Mouse (Mus musculus): ENCODE results near the gene Iapp. TPM values are rescaled to one million over a fixed set of nuclear protein-coding genes. Genes with fewer than 3 reads are reported as not detected.

Gene Iapp
- 1.3 and 1.8 TPM in 2 replicates for polyA plus RNA-seq (2012; rRNA removed)

DNA sequence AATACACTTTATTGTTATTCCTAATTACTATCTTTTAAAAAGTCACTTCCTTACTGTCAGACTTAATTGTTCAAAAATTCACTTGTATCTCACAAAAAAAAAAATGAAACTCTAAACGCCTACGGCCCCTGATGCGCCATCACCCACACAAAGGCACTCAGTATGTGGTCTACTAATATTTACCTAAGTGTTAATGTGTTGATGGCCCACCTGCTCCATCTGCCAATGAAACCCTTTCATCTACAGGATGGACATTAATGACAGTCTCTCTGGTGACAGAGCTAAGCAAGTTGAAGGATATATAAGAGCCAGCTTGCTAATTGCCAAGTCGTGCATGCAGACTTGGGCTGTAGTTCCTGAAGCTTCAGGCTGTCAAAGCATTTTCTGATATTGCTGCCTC, at the start of gene Iapp:
Gene Iapp, plus strand, starts transcription at position 326 of the 400 bp plus-strand sequence.

GRCm38 (mm10) chr6:142322881-142323280, 24.7 kb downstream of the Iapp start, which contains the start of gene Slco1a5:
TSS of gene Slco1a5 (minus strand) at chr6:142322981.

DNA sequence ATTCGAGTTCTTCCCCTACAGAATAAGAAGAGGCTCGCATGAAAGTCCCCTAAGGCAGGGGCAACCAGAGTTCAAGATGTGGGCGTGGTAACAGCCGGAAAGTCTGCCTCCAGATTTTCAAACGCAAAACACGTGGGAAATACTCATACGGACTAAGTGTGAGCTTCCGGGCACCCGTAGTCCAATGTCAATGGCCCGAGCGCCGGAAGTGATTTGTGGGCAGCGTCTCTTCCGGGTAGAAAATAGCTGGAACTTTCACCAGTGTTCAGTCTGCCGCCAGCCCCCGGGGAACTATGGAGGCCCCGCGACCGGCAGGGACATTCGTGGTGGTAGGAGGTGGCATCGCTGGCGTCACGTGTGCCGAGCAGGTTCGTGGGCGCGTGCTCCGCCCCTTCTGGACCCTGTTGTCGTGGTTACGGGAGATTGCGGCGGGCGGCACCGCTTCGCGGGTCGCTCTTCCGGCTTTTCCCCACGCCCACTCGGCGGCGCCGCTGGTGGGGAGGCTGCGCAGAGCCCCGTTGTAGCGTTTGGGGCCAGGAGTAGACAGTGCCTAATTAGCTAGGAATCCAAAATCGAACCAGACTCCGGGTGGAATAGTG, 47.3 kb downstream of the Iapp start, which contains the start of gene Pyroxd1:
Gene Pyroxd1, plus strand, starts transcription at position 215 of the 599 bp plus-strand sequence.

Other genes with a start within 250 kb of the Iapp start
- not detected in 2 replicates for gene Slco1a6, start 89.9 kb upstream of the Iapp start, polyA plus RNA-seq (2012; rRNA removed)
- not detected in 2 replicates for gene Slco1a5, start 24.6 kb downstream of the Iapp start, polyA plus RNA-seq (2012; rRNA removed)
- gene Pyroxd1, start 47.2 kb downstream of the Iapp start, polyA plus RNA-seq (2012; rRNA removed), result 7.0 and 7.2 TPM in 2 replicates
- 2.5 and 3.1 TPM in 2 replicates for gene Recql, start 88.7 kb downstream of the Iapp start, polyA plus RNA-seq (2012; rRNA removed)
- 4.0 and 4.3 TPM in 2 replicates for gene Golt1b, start 88.8 kb downstream of the Iapp start, polyA plus RNA-seq (2012; rRNA removed)
- 0.37 and 0.60 TPM in 2 replicates for gene Spx, start 115.0 kb downstream of the Iapp start, polyA plus RNA-seq (2012; rRNA removed)
- 0.03 and 0.06 TPM in 2 replicates for gene Gys2, start 174.7 kb downstream of the Iapp start, polyA plus RNA-seq (2012; rRNA removed)
- 18.1 and 19.0 TPM in 2 replicates for gene Ldhb, start 209.5 kb downstream of the Iapp start, polyA plus RNA-seq (2012; rRNA removed)